Mouse (Mus musculus): ENCODE measurements around the gene Whamm.

Gene Whamm

GRCm38 (mm10) chr7:81597660-81598059, 26.6 kb downstream of the Whamm start:
- no peak for DNase-seq (ENCODE audit: low spot score)

GRCm38 (mm10) chr7:81599379-81600280, 28.6 kb downstream of the Whamm start:
- DNase-seq (ENCODE audit: low spot score): no peak

GRCm38 (mm10) chr7:81604991-81605390, 33.9 kb downstream of the Whamm start:
- DNase-seq (ENCODE audit: low spot score): no peak

GRCm38 (mm10) chr7:81605489-81605888, 34.4 kb downstream of the Whamm start:
- DNase-seq (ENCODE audit: low spot score): no peak

GRCm38 (mm10) chr7:81606452-81606851, 35.4 kb downstream of the Whamm start:
- no peak for DNase-seq (ENCODE audit: low spot score)

DNA sequence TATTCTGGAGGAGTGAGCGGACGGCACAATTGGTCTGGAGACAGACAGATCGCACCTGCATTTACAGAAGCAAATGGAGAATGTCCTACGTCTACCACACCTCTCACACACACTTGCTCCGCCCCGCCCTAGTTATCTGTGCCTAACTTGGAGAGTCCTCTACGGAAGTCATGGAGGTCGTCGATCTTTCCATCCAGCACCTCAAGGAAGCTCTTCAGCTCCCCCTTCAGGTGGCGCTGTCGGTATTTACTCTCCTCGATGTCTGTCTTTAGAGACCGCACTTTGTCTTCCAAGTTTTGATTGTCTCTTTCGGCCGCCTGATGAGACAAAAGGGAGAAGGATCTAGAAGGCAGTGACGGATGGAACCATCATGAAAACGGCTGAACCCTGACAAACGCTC, 39.1 kb downstream of the Whamm start:
- peak; percentile 31 for DNase-seq (ENCODE audit: low spot score)

DNA sequence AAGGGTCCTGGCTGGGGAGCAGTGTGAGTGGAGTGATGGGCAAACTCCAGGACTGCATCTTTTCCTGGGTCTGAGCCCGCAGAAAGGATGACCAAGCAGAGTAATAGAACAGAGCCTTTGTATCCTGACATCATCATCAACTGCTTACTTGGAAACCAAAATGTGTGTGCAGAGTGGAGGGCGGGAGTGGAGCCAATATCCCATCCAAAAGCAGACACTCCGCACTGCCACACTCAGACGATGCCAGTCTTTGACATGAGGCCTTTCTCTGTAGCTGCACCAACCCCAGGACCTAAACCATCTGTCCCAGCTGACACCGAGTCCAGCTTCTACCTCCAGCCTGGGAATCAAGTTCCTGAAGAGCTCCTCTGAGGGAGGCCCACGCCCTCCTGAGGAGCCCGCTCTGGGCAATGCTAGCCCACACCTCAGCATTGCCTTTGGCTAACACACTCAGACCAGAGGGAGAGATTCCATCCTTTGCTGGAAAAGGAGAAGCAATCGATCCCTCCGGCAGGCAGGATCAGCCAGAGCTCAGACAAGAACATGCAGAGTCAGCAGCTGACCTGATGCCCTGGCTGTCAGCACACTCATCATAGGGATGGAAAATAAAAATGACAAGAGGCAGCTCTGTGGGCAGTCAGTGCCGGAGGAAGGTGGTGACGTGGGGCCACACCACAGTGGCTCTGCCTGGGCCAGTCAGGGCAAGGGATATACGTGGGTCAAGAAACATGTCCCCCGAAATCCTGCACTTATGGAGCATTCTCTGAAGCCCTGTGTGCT, 42.0 kb downstream of the Whamm start:
- no peak for DNase-seq (ENCODE audit: low spot score)

- DNase-seq (ENCODE audit: low spot score): no peak
These were observed 44.0 kb downstream of the Whamm start for GRCm38 (mm10) chr7:81615031-81615430.

- no peak for DNase-seq (ENCODE audit: low spot score)
These were observed 51.7 kb downstream of the Whamm start for GRCm38 (mm10) chr7:81622793-81623192.

DNA sequence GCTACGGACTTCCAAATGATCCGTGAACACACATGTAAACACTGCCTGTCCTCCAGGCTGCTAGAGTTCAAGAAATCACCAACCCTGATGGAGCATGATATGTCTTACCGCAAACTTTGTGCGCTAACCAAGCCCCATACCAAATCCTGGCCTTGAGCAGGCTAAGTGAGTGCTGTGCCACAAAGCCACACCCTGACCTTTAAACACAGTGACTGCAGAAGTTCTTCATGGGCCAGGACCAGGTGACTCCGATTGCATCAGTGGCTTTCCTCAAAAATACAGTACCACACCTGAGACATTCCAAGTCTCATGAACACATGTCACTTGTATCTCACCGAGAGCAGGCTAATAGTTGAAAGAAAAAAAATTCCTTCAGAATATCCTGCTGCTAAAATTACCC, 52.7 kb downstream of the Whamm start:
- no peak for DNase-seq (ENCODE audit: low spot score)

- peak; percentile 30 for DNase-seq (ENCODE audit: low spot score)
These were observed 55.4 kb downstream of the Whamm start for GRCm38 (mm10) chr7:81626460-81626859.

- no peak for DNase-seq (ENCODE audit: low spot score)
These were observed 60.2 kb downstream of the Whamm start for GRCm38 (mm10) chr7:81631261-81631660.

DNA sequence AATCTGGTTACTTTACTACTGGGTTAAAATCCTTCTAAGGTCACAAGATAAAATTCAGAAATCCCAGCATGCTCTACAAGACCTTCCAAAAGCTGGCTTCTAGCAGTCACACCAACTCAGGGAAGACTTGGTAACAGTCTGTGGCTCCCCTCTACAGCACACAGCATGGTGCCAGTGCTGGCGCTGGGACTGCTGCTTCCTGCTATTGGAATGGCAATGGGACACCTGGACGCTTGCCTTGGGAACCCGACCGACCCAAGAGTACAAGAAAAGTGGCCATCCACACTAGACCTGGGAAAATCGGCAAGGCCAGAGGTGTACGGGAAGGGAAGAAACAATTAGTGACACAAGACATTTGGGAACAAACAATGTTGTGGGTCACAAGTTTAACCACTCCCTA, 61.5 kb downstream of the Whamm start:
- no peak for DNase-seq (ENCODE audit: low spot score)

- DNase-seq (ENCODE audit: low spot score): no peak
These were observed 70.0 kb downstream of the Whamm start for GRCm38 (mm10) chr7:81641101-81641500.

GRCm38 (mm10) chr7:81644551-81645235, 73.6 kb downstream of the Whamm start:
- no peak for DNase-seq (ENCODE audit: low spot score)

Data from retina, embryonic 14.5 days (tissue).